Mouse (Mus musculus) spleen, adult 2 months (tissue): Measurements from ENCODE around the gene Pdxk. TPM values are rescaled to one million over a fixed set of nuclear protein-coding genes. Genes with fewer than 3 reads are reported as not detected.

ENCODE experiments used
- DNase-seq, 2 experiments: peaks; one replicate each; pipeline versions ENCODE4 v3.0.0 to v3.0.0-alpha.2; 2012 to 2021; ENCODE audit warnings: low spot score in 2 of 2, low read depth in 1 of 2
- H3K27ac ChIP-seq: fragments of 200-500 bp; 2 replicates; pipeline ENCODE4 v1.5.1; 2012; ENCODE audit warnings: low read length, inconsistent platforms; ENCODE audit not compliant: insufficient read depth
- H3K27me3 ChIP-seq: fragments of 200-500 bp; 2 replicates; pipeline ENCODE4 v1.6.1; 2012; ENCODE audit warnings: mild to moderate bottlenecking, moderate library complexity, low read length, inconsistent platforms; ENCODE audit not compliant: control insufficient read depth, insufficient read depth
- H3K36me3 ChIP-seq: fragments of 200-500 bp; 2 replicates; pipeline ENCODE4 v1.6.1; 2012; ENCODE audit warnings: mild to moderate bottlenecking, low read length, inconsistent platforms; ENCODE audit not compliant: control insufficient read depth, insufficient read depth
- H3K4me1 ChIP-seq: fragments of 200-500 bp; 2 replicates; pipeline ENCODE4 v1.6.1; 2011; ENCODE audit warnings: inconsistent platforms; ENCODE audit not compliant: control insufficient read depth, insufficient read depth, insufficient read length
- H3K4me3 ChIP-seq: fragments of 200-500 bp; 2 replicates; pipeline ENCODE4 v1.5.1; 2011; ENCODE audit warnings: mild to moderate bottlenecking, inconsistent platforms; ENCODE audit not compliant: insufficient read depth, insufficient read length; ENCODE audit errors: extremely low read depth
- CTCF ChIP-seq: fragments of 200-500 bp; IDR thresholded peaks from 2 replicates; pipeline ENCODE4 v1.5.1; 2011; ENCODE audit warnings: mild to moderate bottlenecking, inconsistent platforms; ENCODE audit not compliant: insufficient read depth, insufficient read length, insufficient replicate concordance; ENCODE audit errors: extremely low read depth
- POLR2A ChIP-seq: fragments of 200-500 bp; IDR thresholded peaks from 2 replicates; pipeline ENCODE4 v1.6.1; 2011; ENCODE audit warnings: low read depth, low read length, inconsistent platforms
- WGBS: fragments of 180-500 bp; shearing (Covaris S2); methylation state at CpG from one replicate; pipeline ENCODE4 v1.1.7; 2018; 5-methylcytosine and 5-hydroxymethylcytosine counted together
- polyA plus RNA-seq: library from polyadenylated mRNA; depleted of rRNA; stranded (reverse); fragments of >200 nt; gene quantifications from 2 replicates; pipeline ENCODE4 v1.2.3, GENCODE M21; 2012

Pdxk gene
- polyA plus RNA-seq, 1 experiment, result 13.6 TPM

GRCm38 (mm10) chr10:78412319-78413151 is 52.2 kb downstream of the Pdxk start, which contains the start of gene Rrp1:
TSS of gene Rrp1 (minus strand) at chr10:78413043.
- Histone ChIP-seq H3K4me3 (peak within 1 kb of the TSS; percentile 81), H3K27ac (peak within 1 kb of the TSS; percentile 17), H3K4me1 (peaks cover 2% of the 10 kb centered on the region; the same call in 1 of the 2 replicates), H3K36me3 (peaks cover 22% of the 10 kb centered on the region), H3K27me3 (no peaks in the 10 kb centered on the region)
- TF ChIP-seq POLR2A, result peak; percentile 65
- TF ChIP-seq CTCF, result peak; percentile 99
- DNase-seq, result peak; percentile 89 to 90
- under 1% methylated on average over 70 of the region's 70 CpGs for WGBS

- TF ChIP-seq CTCF (no peak), POLR2A (no peak)
- WGBS, result 13% methylated on average over 8 of the region's 8 CpGs
- no peaks in the 10 kb centered on the region for H3K27me3 ChIP-seq
These were observed 52.9 kb downstream of the Pdxk start for GRCm38 (mm10) chr10:78411851-78412250.

GRCm38 (mm10) chr10:78409035-78409788 is 55.6 kb downstream of the Pdxk start:
- H3K4me1 ChIP-seq, result peaks cover 2% of the 10 kb centered on the region; the same call in 1 of the 2 replicates
- peaks cover 45% of the 10 kb centered on the region for H3K36me3 ChIP-seq
- no peaks in the 10 kb centered on the region for H3K27me3 ChIP-seq
- no peak overlapping the region for H3K4me3 ChIP-seq
- DNase-seq, result no peak
- H3K27ac ChIP-seq, result no peak overlapping the region
- 91% methylated on average over 9 of the region's 9 CpGs for WGBS
- TF ChIP-seq CTCF (no peak), POLR2A (no peak)

More at GRCm38 (mm10) chr10:78411851-78412250, 52.9 kb downstream of the Pdxk start:
- peaks cover 26% of the 10 kb centered on the region for H3K36me3 ChIP-seq
- no peak overlapping the region for H3K27ac ChIP-seq
- no peak for DNase-seq
- H3K4me3 ChIP-seq, result peak overlapping the region; percentile 81
- peaks cover 2% of the 10 kb centered on the region; the same call in 1 of the 2 replicates for H3K4me1 ChIP-seq

GRCm38 (mm10) chr10:78407132-78407531 is 57.6 kb downstream of the Pdxk start:
- H3K4me3 ChIP-seq, result no peak overlapping the region
- no peak overlapping the region for H3K27ac ChIP-seq
- H3K4me1 ChIP-seq, result peaks cover 2% of the 10 kb centered on the region; the same call in 1 of the 2 replicates
- peaks cover 63% of the 10 kb centered on the region for H3K36me3 ChIP-seq
- DNase-seq, result no peak
- TF ChIP-seq CTCF (no peak), POLR2A (no peak)
- WGBS, result 77% methylated on average over 4 of the region's 4 CpGs
- H3K27me3 ChIP-seq, result no peaks in the 10 kb centered on the region

- no peak overlapping the region for H3K4me3 ChIP-seq
- H3K4me1 ChIP-seq, result peaks cover under 1% of the 10 kb centered on the region; the same call in 1 of the 2 replicates
- TF ChIP-seq CTCF (no peak), POLR2A (no peak)
- 41% methylated on average over 6 of the region's 6 CpGs for WGBS
- no peak overlapping the region for H3K27ac ChIP-seq
- no peaks in the 10 kb centered on the region for H3K27me3 ChIP-seq
- H3K36me3 ChIP-seq, result peaks cover 71% of the 10 kb centered on the region
- no peak for DNase-seq
These were observed 58.6 kb downstream of the Pdxk start for GRCm38 (mm10) chr10:78406152-78406551.

GRCm38 (mm10) chr10:78402301-78402922 is 62.4 kb downstream of the Pdxk start:
- no peak overlapping the region for H3K4me3 ChIP-seq
- no peak for TF ChIP-seq POLR2A
- peaks cover 5% of the 10 kb centered on the region; the same call in 1 of the 2 replicates for H3K4me1 ChIP-seq
- H3K27me3 ChIP-seq, result no peaks in the 10 kb centered on the region
- DNase-seq, result no peak
- no peak overlapping the region for H3K27ac ChIP-seq
- H3K36me3 ChIP-seq, result peaks cover 57% of the 10 kb centered on the region
- WGBS, result 84% methylated on average over 14 of the region's 14 CpGs
